Mouse (Mus musculus): ENCODE measurements around the gene Spem2. TPM values are rescaled to one million over a fixed set of nuclear protein-coding genes. Genes with fewer than 3 reads are reported as not detected.

Spem2 gene
- total RNA-seq, 2 experiments from 2014 or later, result not detected

- intact Hi-C loops (cut with DNase I), result loop anchor here (2.0 to 5.0 kb wide), 2 partner anchors 35 to 80 kb away; partner anchors contain the start of gene Polr2a
- DNase-seq (ENCODE audit: low spot score in 2 of 2), result peak in 1 of 2 experiments; percentile 77
These were observed 19.3 kb upstream of the Spem2 start, which contains the start of gene Nlgn2 for GRCm38 (mm10) chr11:69837604-69837951. Nlgn2 (minus strand) TSS chr11:69837784.

GRCm38 (mm10) chr11:69836703-69837576 lies 18.7 kb upstream of the Spem2 start:
- peak; percentile 44 for DNase-seq (ENCODE audit: low spot score in 2 of 2)
- intact Hi-C loops (cut with DNase I), result loop anchor here (2.0 to 5.0 kb wide), 2 partner anchors 34 to 80 kb away; partner anchors contain the start of gene Polr2a

GRCm38 (mm10) chr11:69835966-69836335 lies 17.7 kb upstream of the Spem2 start:
- no peak for DNase-seq (ENCODE audit: low spot score in 2 of 2)
- intact Hi-C loops (cut with DNase I), result loop anchor here (2.0 to 5.0 kb wide), 2 partner anchors 33 to 79 kb away; partner anchors contain the start of gene Polr2a

GRCm38 (mm10) chr11:69835326-69835965 lies 17.2 kb upstream of the Spem2 start:
- intact Hi-C loops (cut with DNase I), result loop anchor here (5.0 kb wide), 1 partner anchor 78 kb away; the partner anchor contains the start of gene Polr2a
- no peak for DNase-seq (ENCODE audit: low spot score in 2 of 2)

GRCm38 (mm10) chr11:69834001-69834549 lies 15.8 kb upstream of the Spem2 start:
- DNase-seq (ENCODE audit: low spot score in 2 of 2), result no peak
- intact Hi-C loops (cut with DNase I), result no loop called here

GRCm38 (mm10) chr11:69833554-69833953 lies 15.3 kb upstream of the Spem2 start:
- DNase-seq (ENCODE audit: low spot score in 2 of 2), result no peak
- intact Hi-C loops (cut with DNase I), result no loop called here

GRCm38 (mm10) chr11:69828832-69829231 lies 10.6 kb upstream of the Spem2 start:
- no peak for DNase-seq (ENCODE audit: low spot score in 2 of 2)
- intact Hi-C loops (cut with DNase I), result no loop called here

- intact Hi-C loops (cut with DNase I), result no loop called here
- DNase-seq (ENCODE audit: low spot score in 2 of 2), result no peak
These were observed 5.2 kb upstream of the Spem2 start for GRCm38 (mm10) chr11:69823456-69823855.

GRCm38 (mm10) chr11:69822080-69822479 lies 3.8 kb upstream of the Spem2 start, which contains the start of gene Spem1:
Spem1 (minus strand) TSS chr11:69822180.
- intact Hi-C loops (cut with DNase I), result no loop called here
- no peak for DNase-seq (ENCODE audit: low spot score in 2 of 2)

GRCm38 (mm10) chr11:69818871-69819270 lies 606 bp upstream of the Spem2 start:
- DNase-seq (ENCODE audit: low spot score in 2 of 2), result no peak
- intact Hi-C loops (cut with DNase I), result no loop called here

- intact Hi-C loops (cut with DNase I), result no loop called here
These were observed 1.7 kb downstream of the Spem2 start for GRCm38 (mm10) chr11:69816520-69816919.

GRCm38 (mm10) chr11:69815155-69815554 lies 3.1 kb downstream of the Spem2 start, which contains the start of gene Gm39566:
Gm39566 (minus strand) TSS chr11:69815298.
- no peak for DNase-seq (ENCODE audit: low spot score in 2 of 2)
- intact Hi-C loops (cut with DNase I), result no loop called here

More at GRCm38 (mm10) chr11:69816520-69816919, 1.7 kb downstream of the Spem2 start:
- DNase-seq (ENCODE audit: low spot score in 2 of 2), result no peak

- intact Hi-C loops (cut with DNase I), result no loop called here
- DNase-seq (ENCODE audit: low spot score in 2 of 2), result no peak
These were observed 8.0 kb downstream of the Spem2 start for GRCm38 (mm10) chr11:69810280-69810679.

- no peak for DNase-seq (ENCODE audit: low spot score in 2 of 2)
- intact Hi-C loops (cut with DNase I), result no loop called here
These were observed 10.6 kb downstream of the Spem2 start for GRCm38 (mm10) chr11:69807641-69808040.

GRCm38 (mm10) chr11:69806378-69806777 lies 11.9 kb downstream of the Spem2 start:
- no peak for DNase-seq (ENCODE audit: low spot score in 2 of 2)
- intact Hi-C loops (cut with DNase I), result no loop called here

GRCm38 (mm10) chr11:69804972-69805909 lies 13.0 kb downstream of the Spem2 start, which contains the start of gene Tmem102:
Tmem102 (minus strand) TSS chr11:69805624.
- intact Hi-C loops (cut with DNase I), result loop anchor here (5.0 kb wide), 1 partner anchor 72 kb away; the partner anchor contains the start of gene Tmem95
- DNase-seq (ENCODE audit: low spot score in 2 of 2), result no peak

- DNase-seq (ENCODE audit: low spot score in 2 of 2), result no peak
- intact Hi-C loops (cut with DNase I), result loop anchor here (5.0 kb wide), 1 partner anchor 73 kb away; the partner anchor contains the start of gene Tmem95
These were observed 13.7 kb downstream of the Spem2 start for GRCm38 (mm10) chr11:69804652-69804940.

GRCm38 (mm10) chr11:69803786-69804651 lies 14.2 kb downstream of the Spem2 start:
- peak; percentile 59 to 74 for DNase-seq (ENCODE audit: low spot score in 2 of 2)
- intact Hi-C loops (cut with DNase I), result loop anchor here (2.0 to 5.0 kb wide), 3 partner anchors 33 to 73 kb away; partner anchors contain the start of genes Nlgn2, Tmem95 and Zbtb4

Data from left cerebral cortex, postnatal 14 days (tissue).